Mouse (Mus musculus): ENCODE results near the gene Olfr68. TPM values are rescaled to one million over a fixed set of nuclear protein-coding genes. Genes with fewer than 3 reads are reported as not detected.
"Not testable (repeated sequence)": the region's sequence is repeated elsewhere in the genome, so short reads cannot be mapped to it uniquely, and the experiment has no call there.

The Olfr68 gene
- polyA plus RNA-seq, 1 experiment from 2014 or later, result not detected

DNA sequence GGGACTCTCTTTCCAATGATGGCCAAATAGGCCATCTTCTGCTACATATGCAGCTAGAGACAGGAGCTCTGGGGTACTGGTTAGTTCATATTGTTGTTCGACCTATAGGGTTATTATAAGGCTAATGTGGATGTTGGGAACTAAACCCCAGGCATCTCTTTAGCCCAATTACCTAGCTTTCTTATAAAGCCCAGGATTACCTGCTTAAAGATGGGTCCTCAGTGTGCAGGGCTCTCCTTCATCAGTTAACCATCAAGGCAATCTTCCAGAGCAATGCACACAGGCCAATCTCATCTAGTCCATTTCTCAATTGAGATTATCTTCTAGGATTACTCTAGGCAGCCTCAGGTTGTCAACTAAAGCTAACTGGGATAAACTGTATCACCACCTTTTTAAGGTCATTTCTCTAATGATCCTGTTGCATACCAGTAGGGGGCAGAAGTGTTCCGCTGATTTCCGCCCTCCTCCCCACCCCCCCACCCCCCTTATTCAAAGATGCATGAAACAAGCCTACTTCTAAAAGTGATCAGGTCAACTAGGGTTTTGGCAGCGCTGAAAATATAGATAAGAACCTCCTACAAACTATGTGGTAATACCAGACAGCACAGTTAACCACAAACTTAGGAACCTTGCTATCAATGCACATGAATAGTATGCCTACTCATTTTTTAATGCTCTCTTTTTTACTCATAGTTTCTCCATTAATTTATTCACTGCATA is 13.3 kb upstream of the Olfr68 start:
- ATAC-seq (replicated peaks; ENCODE audit: low FRiP score, low TSS enrichment, low read depth), result no peak
- no peaks in the 10 kb centered on the region for H3K9me3 ChIP-seq (ENCODE audit: control insufficient read depth, low read length)
- 22% methylated on average over 4 of the region's 4 CpGs for WGBS
- H3K27ac ChIP-seq (ENCODE audit: low read depth), result no peak overlapping the region
- no peak overlapping the region for H3K4me3 ChIP-seq (ENCODE audit: low read depth, low read length)
- no peak for DNase-seq (ENCODE audit: low spot score)
- no peak overlapping the region for H3K9ac ChIP-seq (ENCODE audit: low read length)
- no peak overlapping the region for H3K4me2 ChIP-seq (ENCODE audit: low read length)
- no peaks in the 10 kb centered on the region for H3K36me3 ChIP-seq (ENCODE audit: control insufficient read depth, insufficient read depth, low read length)
- no peaks in the 10 kb centered on the region for H3K27me3 ChIP-seq (replicated peaks; ENCODE audit: control insufficient read depth, insufficient read depth, low read length)
- H3K4me1 ChIP-seq (replicated peaks; ENCODE audit: control insufficient read depth, insufficient read depth, low read length), result no peaks in the 10 kb centered on the region

DNA sequence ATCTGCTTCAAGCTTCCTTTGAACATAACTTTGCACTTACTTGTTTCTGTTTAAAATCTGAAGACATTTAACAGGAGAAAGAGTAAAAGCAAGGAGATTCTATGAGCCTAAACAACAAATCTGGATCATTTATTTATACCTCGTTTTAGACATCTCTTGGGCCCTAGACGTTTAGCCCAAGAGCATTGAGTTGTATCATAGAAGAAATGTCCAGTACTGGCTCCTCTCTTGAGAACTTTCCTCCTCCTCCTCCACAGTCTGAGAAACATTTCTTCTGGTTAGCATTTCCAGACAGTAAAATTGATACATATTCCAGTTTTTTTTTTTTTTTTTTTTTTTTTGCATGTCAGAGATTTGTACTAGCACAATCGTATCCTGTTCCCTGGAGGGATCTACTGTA is 12.2 kb upstream of the Olfr68 start, which contains the start of gene Olfr67:
TSS of gene Olfr67 (minus strand) at position 101 of the 400 bp plus-strand sequence.
- Histone ChIP-seq H3K36me3 (ENCODE audit: control insufficient read depth, insufficient read depth, low read length) (no peaks in the 10 kb centered on the region), H3K4me1 (replicated peaks; ENCODE audit: control insufficient read depth, insufficient read depth, low read length) (no peaks in the 10 kb centered on the region), H3K4me3 (ENCODE audit: low read depth, low read length) (no peak within 1 kb of the TSS), H3K9ac (ENCODE audit: low read length) (no peak within 1 kb of the TSS), H3K4me2 (ENCODE audit: low read length) (no peak within 1 kb of the TSS), H3K27ac (ENCODE audit: low read depth) (no peak within 1 kb of the TSS), H3K27me3 (replicated peaks; ENCODE audit: control insufficient read depth, insufficient read depth, low read length) (no peaks in the 10 kb centered on the region), H3K9me3 (ENCODE audit: control insufficient read depth, low read length) (no peaks in the 10 kb centered on the region)
- ATAC-seq (replicated peaks; ENCODE audit: low FRiP score, low TSS enrichment, low read depth) (no peak), DNase-seq (ENCODE audit: low spot score) (no peak)
- WGBS, result 69% methylated on average over 3 of the region's 3 CpGs

DNA sequence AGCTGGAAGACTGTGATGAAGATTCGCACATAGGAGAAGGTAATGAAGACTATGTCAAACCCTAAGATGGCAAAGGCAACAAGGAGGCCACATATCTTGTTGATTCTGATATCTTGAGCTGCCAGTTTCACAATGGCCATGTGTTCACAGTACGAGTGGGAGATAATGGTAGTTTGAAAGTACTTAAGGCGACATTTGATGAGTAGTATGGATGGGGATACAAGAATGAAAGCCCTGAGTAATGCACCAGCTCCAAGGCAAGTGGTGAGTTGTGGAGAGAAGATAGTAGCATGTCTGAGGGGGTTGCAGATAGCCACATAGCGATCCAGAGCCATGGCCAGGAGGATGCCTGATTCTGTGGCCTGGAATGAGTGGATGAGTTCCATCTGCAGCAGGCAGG is 1.8 kb downstream of the Olfr68 start:
- H3K4me1 ChIP-seq (replicated peaks; ENCODE audit: control insufficient read depth, insufficient read depth, low read length); H3K4me3 ChIP-seq (ENCODE audit: low read depth, low read length); H3K9me3 ChIP-seq (ENCODE audit: control insufficient read depth, low read length); H3K36me3 ChIP-seq (ENCODE audit: control insufficient read depth, insufficient read depth, low read length); DNase-seq (ENCODE audit: low spot score); H3K9ac ChIP-seq (ENCODE audit: low read length); ATAC-seq (replicated peaks; ENCODE audit: low FRiP score, low TSS enrichment, low read depth); H3K27ac ChIP-seq (ENCODE audit: low read depth); H3K4me2 ChIP-seq (ENCODE audit: low read length); H3K27me3 ChIP-seq (replicated peaks; ENCODE audit: control insufficient read depth, insufficient read depth, low read length): not testable (repeated sequence)
- WGBS, result 79% methylated on average over 4 of the region's 4 CpGs

DNA sequence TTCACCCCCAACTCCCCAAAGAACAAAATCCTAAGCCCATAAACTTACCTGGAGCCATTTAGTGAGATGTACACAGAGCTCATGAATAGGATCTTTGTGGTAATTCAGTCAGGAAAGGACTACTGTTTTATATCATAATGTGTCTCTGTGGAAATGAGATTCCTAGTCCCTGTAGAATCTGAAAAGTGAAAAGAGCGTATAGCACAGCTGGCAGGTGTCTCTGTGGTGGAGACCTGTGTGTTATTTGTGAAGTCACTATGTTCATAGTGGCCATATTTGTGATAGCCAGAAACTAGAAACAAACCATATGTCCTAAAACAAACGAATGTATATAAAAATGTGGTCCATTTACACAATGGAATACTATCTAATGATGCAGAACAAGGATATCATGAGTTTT is 8.0 kb downstream of the Olfr68 start, which contains the start of gene Olfr69:
TSS of gene Olfr69 (minus strand) at position 101 of the 400 bp plus-strand sequence.
- ATAC-seq (replicated peaks; ENCODE audit: low FRiP score, low TSS enrichment, low read depth) (no peak), DNase-seq (ENCODE audit: low spot score) (no peak)
- Histone ChIP-seq H3K27me3 (replicated peaks; ENCODE audit: control insufficient read depth, insufficient read depth, low read length) (no peaks in the 10 kb centered on the region), H3K4me2 (ENCODE audit: low read length) (no peak within 1 kb of the TSS), H3K9ac (ENCODE audit: low read length) (no peak within 1 kb of the TSS), H3K4me3 (ENCODE audit: low read depth, low read length) (no peak within 1 kb of the TSS), H3K9me3 (ENCODE audit: control insufficient read depth, low read length) (no peaks in the 10 kb centered on the region), H3K27ac (ENCODE audit: low read depth) (no peak within 1 kb of the TSS), H3K36me3 (ENCODE audit: control insufficient read depth, insufficient read depth, low read length) (no peaks in the 10 kb centered on the region), H3K4me1 (replicated peaks; ENCODE audit: control insufficient read depth, insufficient read depth, low read length) (no peaks in the 10 kb centered on the region)
- WGBS, result 81% methylated on average over 2 of the region's 2 CpGs

DNA sequence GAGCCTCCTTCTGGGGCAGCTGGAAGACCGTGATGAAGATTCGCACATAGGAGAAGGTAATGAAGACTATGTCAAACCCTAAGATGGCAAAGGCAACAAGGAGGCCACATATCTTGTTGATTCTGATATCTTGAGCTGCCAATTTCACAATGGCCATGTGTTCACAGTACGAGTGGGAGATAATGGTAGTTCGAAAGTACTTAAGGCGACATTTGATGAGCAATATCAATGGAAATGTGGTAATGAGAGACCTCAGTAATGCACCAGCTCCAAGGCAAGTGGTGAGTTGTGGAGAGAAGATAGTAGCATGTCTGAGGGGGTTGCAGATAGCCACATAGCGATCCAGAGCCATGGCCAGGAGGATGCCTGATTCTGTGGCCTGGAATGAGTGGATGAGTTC is 11.8 kb downstream of the Olfr68 start:
- not testable (repeated sequence) for H3K4me1 ChIP-seq (replicated peaks; ENCODE audit: control insufficient read depth, insufficient read depth, low read length); DNase-seq (ENCODE audit: low spot score); H3K36me3 ChIP-seq (ENCODE audit: control insufficient read depth, insufficient read depth, low read length); H3K27me3 ChIP-seq (replicated peaks; ENCODE audit: control insufficient read depth, insufficient read depth, low read length); H3K4me2 ChIP-seq (ENCODE audit: low read length); H3K9me3 ChIP-seq (ENCODE audit: control insufficient read depth, low read length); H3K4me3 ChIP-seq (ENCODE audit: low read depth, low read length); H3K27ac ChIP-seq (ENCODE audit: low read depth); H3K9ac ChIP-seq (ENCODE audit: low read length); ATAC-seq (replicated peaks; ENCODE audit: low FRiP score, low TSS enrichment, low read depth)
- WGBS, result 94% methylated on average over 6 of the region's 6 CpGs

DNA sequence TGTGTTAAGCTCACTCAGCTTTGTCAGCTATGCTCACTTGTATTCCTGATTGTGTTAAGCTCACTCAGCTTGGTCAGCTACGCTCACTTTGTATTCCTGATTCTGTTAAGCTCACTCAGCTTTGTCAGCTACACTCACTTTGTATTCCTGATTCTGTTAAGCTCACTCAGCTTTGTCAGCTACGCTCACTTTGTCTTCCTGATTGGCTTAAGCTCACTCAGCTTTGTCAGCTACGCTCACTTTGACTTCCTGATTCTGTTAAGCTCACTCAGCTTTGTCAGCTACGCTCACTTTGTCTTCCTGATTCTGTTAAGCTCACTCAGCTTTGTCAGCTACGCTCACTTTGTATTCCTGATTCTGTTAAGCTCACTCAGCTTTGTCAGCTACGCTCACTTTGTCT is 17.3 kb downstream of the Olfr68 start:
- not testable (repeated sequence) for H3K36me3 ChIP-seq (ENCODE audit: control insufficient read depth, insufficient read depth, low read length); H3K4me2 ChIP-seq (ENCODE audit: low read length); H3K9me3 ChIP-seq (ENCODE audit: control insufficient read depth, low read length); DNase-seq (ENCODE audit: low spot score); H3K4me3 ChIP-seq (ENCODE audit: low read depth, low read length); H3K27ac ChIP-seq (ENCODE audit: low read depth); H3K9ac ChIP-seq (ENCODE audit: low read length); ATAC-seq (replicated peaks; ENCODE audit: low FRiP score, low TSS enrichment, low read depth); H3K27me3 ChIP-seq (replicated peaks; ENCODE audit: control insufficient read depth, insufficient read depth, low read length); H3K4me1 ChIP-seq (replicated peaks; ENCODE audit: control insufficient read depth, insufficient read depth, low read length)
- 80% methylated on average over 6 of the region's 6 CpGs for WGBS

DNA sequence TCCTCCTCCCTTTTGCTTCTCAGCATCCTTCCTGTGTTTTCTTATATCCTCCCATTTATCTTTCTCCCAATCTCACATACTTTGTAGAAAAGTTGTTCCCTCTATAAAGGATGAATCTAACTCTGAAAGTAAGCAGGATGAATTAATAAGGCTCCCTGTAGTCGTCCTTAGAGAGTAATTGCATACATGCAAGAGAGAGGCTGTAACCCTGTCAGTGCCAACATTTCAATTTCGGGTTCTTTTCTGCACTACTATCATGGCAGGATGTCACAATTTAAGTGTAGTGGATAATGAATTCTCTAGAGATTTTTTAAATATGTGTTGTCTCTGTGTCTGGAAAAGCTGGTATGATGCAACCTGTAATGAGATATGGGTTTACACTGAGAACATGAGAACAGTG is 22.3 kb downstream of the Olfr68 start, which contains the start of gene Olfr630:
TSS of gene Olfr630 (minus strand) at position 101 of the 400 bp plus-strand sequence.
- 42% methylated on average over 2 of the region's 2 CpGs for WGBS
- H3K9me3 ChIP-seq (ENCODE audit: control insufficient read depth, low read length), result no peaks in the 10 kb centered on the region
- H3K27me3 ChIP-seq (replicated peaks; ENCODE audit: control insufficient read depth, insufficient read depth, low read length), result no peaks in the 10 kb centered on the region
- no peaks in the 10 kb centered on the region for H3K36me3 ChIP-seq (ENCODE audit: control insufficient read depth, insufficient read depth, low read length)
- DNase-seq (ENCODE audit: low spot score) (no peak), ATAC-seq (replicated peaks; ENCODE audit: low FRiP score, low TSS enrichment, low read depth) (no peak)
- no peak within 1 kb of the TSS for H3K27ac ChIP-seq (ENCODE audit: low read depth)
- H3K4me3 ChIP-seq (ENCODE audit: low read depth, low read length), result no peak within 1 kb of the TSS
- H3K4me1 ChIP-seq (replicated peaks; ENCODE audit: control insufficient read depth, insufficient read depth, low read length), result no peaks in the 10 kb centered on the region
- no peak within 1 kb of the TSS for H3K9ac ChIP-seq (ENCODE audit: low read length)
- H3K4me2 ChIP-seq (ENCODE audit: low read length), result no peak within 1 kb of the TSS

DNA sequence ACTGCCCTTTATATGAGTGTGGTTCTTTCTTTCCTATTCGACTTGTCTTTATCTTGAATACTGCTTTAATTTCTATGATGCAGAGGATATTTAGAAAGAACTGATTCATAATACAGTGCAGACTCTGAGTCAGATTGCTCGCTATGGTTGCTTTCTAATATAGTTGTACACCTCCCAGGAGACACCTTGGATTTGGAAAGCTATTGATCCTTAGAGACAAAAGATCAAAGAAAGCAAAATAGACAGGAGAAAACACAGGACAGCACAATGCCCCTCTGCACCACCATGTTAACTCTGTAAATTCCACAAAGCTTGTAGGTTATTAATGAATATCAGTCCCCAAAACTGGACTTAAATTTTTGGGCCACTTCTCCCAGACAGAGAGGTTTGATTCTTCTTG is 34.7 kb downstream of the Olfr68 start, which contains the start of gene Olfr629:
TSS of gene Olfr629 (minus strand) at position 101 of the 400 bp plus-strand sequence.
- no peak for ATAC-seq (replicated peaks; ENCODE audit: low FRiP score, low TSS enrichment, low read depth)
- 85% methylated on average over 2 of the region's 2 CpGs for WGBS

DNA sequence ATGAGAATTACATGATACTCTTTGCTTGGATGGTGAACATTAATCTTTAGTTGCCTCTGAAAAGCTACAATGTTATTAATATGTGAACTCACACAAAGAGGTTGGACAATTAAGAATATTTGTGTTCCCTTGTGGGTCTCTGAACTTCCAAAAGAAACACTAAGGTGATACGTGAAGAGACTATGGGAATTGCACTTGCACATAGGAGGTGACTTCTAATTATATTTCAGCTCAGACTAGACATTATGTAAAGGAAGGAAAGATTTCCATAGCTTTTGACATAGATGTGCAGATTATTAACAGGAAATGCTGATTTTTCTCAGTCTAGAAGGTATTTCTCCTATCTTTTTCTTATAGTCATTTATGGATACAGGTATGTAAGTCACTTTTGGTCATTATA is 49.4 kb downstream of the Olfr68 start, which contains the start of gene Olfr628:
TSS of gene Olfr628 (plus strand) at position 301 of the 400 bp plus-strand sequence.
- H3K27me3 ChIP-seq (replicated peaks; ENCODE audit: control insufficient read depth, insufficient read depth, low read length), result no peaks in the 10 kb centered on the region
- no peak within 1 kb of the TSS for H3K27ac ChIP-seq (ENCODE audit: low read depth)
- H3K4me2 ChIP-seq (ENCODE audit: low read length), result no peak within 1 kb of the TSS
- 88% methylated on average over 1 of the region's 1 CpGs for WGBS
- no peaks in the 10 kb centered on the region for H3K4me1 ChIP-seq (replicated peaks; ENCODE audit: control insufficient read depth, insufficient read depth, low read length)
- no peak within 1 kb of the TSS for H3K9ac ChIP-seq (ENCODE audit: low read length)
- no peak within 1 kb of the TSS for H3K4me3 ChIP-seq (ENCODE audit: low read depth, low read length)
- no peak for DNase-seq (ENCODE audit: low spot score)
- no peaks in the 10 kb centered on the region for H3K36me3 ChIP-seq (ENCODE audit: control insufficient read depth, insufficient read depth, low read length)
- no peak for ATAC-seq (replicated peaks; ENCODE audit: low FRiP score, low TSS enrichment, low read depth)
- no peaks in the 10 kb centered on the region for H3K9me3 ChIP-seq (ENCODE audit: control insufficient read depth, low read length)

More for the DNA sequence above, 34.7 kb downstream of the Olfr68 start, which contains the start of gene Olfr629:
- Histone ChIP-seq H3K27me3 (replicated peaks; ENCODE audit: control insufficient read depth, insufficient read depth, low read length) (no peaks in the 10 kb centered on the region), H3K9me3 (ENCODE audit: control insufficient read depth, low read length) (no peaks in the 10 kb centered on the region), H3K4me2 (ENCODE audit: low read length) (no peak within 1 kb of the TSS), H3K9ac (ENCODE audit: low read length) (no peak within 1 kb of the TSS), H3K4me3 (ENCODE audit: low read depth, low read length) (no peak within 1 kb of the TSS), H3K27ac (ENCODE audit: low read depth) (no peak within 1 kb of the TSS), H3K36me3 (ENCODE audit: control insufficient read depth, insufficient read depth, low read length) (no peaks in the 10 kb centered on the region), H3K4me1 (replicated peaks; ENCODE audit: control insufficient read depth, insufficient read depth, low read length) (no peaks in the 10 kb centered on the region)
- DNase-seq (ENCODE audit: low spot score), result no peak
